Mouse (Mus musculus) NIH3T3 (cell line): ENCODE results near the gene Olfr385.
"Not testable (repeated sequence)": the region's sequence is repeated elsewhere in the genome, so short reads cannot be mapped to it uniquely, and the experiment has no call there.

Source experiments
- DNase-seq: peaks from one replicate; pipeline ENCODE4 v3.0.0-alpha.2; 2012; ENCODE audit warnings: low read depth

Olfr385 gene

DNA sequence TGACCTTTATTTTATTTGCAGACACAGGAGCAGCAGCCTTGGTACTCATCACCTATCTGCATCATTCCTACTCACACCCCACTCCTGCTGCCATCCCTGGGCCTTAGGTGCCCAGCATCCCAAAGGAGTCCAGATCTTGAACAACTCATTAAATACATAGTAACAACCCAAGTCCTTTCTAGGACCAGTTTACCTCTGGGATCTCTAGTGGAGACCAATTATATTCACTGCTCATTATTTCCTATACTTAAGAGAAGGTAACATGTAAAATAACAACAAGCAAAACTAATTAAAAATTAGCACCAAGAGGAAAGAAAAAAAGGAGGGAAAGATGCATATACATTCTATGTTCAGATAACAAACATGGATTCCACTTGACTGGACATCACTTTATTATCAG lies at the start of gene Olfr385:
Gene Olfr385, minus strand, starts transcription at position 101 of the 400 bp plus-strand sequence.
- no peak for DNase-seq

DNA sequence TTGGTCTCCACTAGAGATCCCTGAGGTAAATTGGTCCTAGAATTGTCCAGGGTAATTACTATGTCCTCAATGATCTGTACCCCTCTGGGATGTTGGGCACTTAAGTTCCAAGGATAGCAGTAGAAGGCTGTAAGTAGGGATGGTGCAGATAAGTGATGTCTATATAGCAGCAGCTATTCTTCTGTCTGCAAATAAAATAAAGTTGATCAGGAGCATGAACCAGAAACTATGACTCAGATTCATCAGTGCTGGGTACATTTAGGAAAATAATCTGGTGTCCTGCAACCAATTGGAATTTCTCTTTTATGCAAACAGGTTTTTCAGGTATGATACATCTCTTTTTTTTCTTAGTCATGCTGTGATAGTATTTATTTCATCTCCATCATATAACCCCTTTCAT lies 5.5 kb upstream of the Olfr385 start, which contains the start of gene Olfr384:
Gene Olfr384, plus strand, starts transcription at position 301 of the 400 bp plus-strand sequence.
- no peak for DNase-seq

DNA sequence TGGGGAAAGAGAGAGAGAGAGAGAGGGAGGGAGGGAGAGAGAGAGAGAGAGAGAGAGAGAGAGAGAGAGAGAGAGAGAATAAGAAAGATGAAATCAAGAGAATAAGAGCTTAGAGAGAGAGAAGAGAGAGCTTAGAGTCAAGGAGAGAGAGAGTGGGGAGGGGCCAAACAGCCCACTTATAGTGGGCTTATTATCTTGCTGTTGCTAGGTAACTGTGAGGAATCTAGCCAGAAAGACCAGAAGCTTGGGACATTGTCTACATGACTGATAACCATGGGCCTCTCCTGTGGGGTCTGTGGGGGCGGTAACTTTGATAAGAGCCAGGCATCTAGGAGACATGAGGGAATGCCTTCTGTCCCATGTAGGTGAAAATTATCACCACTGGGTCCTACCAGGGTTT lies 9.6 kb downstream of the Olfr385 start:
- DNase-seq, result not testable (repeated sequence)

DNA sequence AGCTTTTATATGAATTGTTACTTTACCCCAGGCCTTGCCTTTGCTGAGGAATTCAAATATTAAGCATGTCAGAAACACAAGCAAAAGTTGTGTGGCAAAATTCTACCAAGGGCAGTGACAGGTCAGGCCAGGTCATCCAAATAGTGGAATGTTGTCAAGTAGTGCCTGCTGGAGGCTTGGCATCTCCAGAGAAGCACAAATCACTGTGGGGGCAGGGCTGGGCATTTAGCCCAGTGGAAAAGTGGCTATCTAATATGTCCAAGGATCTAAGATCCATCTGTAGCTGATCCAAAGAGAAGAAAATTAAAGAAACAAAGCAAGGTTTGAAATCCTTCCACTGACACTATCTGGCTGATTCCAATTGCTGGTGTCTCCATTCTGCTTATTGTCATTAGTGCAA lies 12.9 kb downstream of the Olfr385 start:
- no peak for DNase-seq
